Mouse (Mus musculus) CD4-positive, CD25-positive, alpha-beta regulatory T cell, adult 4 months (primary cell): Measurements from ENCODE around the gene Srp68. TPM values are rescaled to one million over a fixed set of nuclear protein-coding genes. Genes with fewer than 3 reads are reported as not detected.

Experiments
- ATAC-seq: one replicate; pipeline ENCODE4 v1.8.0; 2017
- polyA plus RNA-seq, 2 experiments: library from polyadenylated mRNA; unstranded; fragments of 100-300 nt; shearing (Covaris generic); gene quantifications; one replicate each; pipeline ENCODE4 v1.2.1; 2017

Srp68 gene
- polyA plus RNA-seq, 2 experiments from 2014 or later: 39.5 to 53.9 TPM

DNA sequence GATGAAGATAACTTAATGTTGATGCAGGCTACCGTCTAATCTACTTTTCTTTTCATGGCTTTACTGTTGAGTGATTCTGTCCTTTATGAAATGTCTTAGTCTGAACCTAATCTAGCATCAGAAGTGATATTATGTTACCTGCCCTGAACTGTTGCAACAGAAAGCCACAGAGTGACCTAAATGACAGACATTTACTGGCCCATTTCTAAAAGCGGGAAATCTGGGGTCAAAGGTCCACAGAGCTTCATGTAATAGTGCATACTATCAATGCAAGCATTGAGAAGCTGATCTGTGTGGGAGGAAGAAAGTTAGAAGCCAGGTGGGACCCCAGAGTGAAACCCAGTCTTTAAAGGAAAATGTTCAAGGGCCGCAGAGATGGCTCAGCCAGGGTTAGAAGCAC lies 70.9 kb downstream of the Srp68 start:
- no peak for ATAC-seq

DNA sequence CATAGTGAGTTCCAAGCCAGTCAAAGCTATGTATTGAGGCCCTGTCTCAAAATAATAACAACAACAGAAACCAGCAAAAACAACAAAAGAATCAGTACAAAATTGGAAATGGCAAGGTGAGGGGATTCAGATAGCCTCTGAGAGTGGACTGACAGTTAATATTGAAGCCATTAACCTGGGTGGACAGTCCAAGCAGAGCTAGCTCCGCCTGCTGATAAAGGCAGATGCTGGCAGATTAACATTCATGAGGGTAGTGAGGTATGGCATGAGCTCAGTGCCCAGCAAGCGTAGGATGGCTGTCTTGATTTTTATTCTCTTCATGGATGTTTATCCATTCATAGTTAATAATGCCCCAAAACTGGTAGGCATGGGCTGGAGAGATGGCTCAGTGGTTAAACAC lies 72.9 kb downstream of the Srp68 start:
- ATAC-seq: no peak

DNA sequence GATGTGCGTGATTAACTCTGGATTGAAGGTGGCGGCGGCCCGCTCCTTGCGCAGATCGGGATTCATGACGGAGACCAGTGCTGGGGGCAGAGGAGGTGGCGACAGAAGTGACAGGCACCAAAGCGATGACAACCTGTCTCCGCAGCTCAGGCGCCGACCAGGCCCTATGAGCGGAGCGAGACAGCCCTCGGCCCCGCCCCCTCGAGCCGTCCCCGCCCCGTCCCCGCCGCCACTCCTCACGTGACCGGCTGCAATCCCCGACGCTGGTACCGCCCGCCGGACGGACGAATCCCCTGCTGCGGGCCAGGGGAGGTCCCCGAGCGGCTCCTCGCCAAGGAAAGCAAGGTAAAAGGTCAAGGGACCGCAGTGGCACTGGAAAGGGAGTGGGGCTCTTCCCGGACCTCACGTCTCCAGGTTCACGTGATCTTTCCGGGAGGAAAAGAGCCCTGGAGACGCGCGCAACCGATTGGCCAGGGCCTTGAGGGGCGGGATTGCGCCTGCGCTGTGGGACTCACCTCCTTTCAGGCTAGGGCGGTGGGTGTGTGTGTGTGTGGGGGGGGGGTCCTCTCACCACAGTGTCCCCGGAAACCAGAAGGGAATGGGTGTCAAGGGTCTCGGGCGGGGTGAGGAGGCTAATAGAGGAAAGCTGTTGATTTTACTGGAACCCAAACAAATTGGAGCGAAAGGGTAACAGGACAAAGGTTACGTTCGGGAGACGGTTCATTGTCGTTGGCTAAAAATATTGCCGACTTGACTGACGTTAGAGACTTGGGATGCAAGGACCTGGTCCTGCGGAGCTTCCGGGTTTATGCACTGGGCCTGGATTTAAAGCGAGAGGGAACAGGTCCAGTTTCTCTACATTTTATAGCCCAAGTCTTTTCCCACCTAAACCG lies 75.1 kb downstream of the Srp68 start, which contains the start of the genes Ten1 and Acox1:
TSS of gene Ten1 (plus strand) at position 217 of the 893 bp plus-strand sequence.
TSS of gene Acox1 (minus strand) at position 407 of the 893 bp plus-strand sequence.
- peak; percentile 88 for ATAC-seq

DNA sequence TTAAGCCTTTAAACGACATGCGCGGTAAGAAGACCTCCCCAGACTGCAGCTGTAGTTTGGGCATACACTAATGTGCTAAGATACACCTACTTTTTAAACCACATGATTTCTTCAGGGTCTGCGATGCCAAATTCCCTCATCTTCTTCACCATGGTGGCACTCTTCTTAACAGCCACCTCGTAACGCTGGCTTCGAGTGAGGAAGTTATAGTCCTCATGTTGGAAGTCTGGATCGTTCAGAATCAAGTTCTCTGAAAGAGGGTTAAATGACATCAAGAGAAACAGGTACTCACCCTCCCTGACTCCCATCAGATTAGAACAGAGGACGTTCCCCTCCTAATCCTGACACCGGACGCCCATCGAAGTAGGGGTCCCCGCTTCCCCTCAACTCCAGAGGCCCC lies 75.9 kb downstream of the Srp68 start:
- peak; percentile 12 for ATAC-seq

DNA sequence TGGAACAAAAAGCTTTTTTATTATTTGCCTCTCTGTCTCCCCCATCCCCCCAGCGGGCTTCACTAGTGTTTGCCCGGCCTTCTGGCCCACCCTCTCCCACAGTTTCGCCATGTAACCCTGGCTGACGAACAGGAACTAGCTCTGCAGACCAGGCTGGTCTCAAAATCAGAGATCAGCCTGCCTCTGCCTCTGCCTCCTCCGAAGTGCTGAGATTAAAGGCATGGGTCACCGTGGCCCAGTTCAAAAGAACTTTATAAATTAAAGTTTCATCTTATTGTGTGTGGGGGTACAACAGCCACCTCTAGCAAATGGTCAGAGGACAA lies 76.5 kb downstream of the Srp68 start:
- no peak for ATAC-seq

DNA sequence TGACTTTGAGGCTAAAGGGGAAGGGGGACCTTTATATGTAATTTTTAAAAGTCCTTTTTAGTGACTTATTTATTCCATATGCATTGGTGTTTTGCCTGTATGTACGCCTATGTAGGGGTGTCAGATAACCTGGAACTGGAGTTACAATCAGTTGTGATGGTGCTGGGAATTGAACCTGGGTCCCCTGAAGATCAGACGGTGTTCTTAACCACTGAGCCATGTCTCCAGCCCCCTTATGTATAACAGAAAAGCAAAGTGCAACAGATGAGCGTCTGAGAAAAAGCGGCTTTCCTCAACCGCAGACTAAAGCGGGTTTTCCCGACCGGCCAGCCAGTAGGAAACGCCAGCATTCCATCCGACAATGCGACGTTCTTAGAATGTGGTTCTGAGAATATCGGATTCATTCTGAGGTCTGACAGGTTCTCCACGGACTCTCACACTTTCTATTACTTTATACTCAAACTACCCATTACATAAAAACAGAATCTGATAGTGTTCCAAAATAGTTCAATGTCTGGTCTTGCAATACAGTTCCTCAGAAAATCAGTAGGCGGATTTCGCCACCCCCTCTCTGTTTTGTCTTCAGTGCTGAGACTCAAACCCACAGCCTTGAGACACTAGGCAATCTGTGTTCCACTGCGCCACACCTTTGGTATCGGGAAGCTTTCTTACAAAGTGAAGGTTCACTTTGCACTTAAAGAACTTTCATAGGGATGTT lies 77.0 kb downstream of the Srp68 start:
- no peak for ATAC-seq

DNA sequence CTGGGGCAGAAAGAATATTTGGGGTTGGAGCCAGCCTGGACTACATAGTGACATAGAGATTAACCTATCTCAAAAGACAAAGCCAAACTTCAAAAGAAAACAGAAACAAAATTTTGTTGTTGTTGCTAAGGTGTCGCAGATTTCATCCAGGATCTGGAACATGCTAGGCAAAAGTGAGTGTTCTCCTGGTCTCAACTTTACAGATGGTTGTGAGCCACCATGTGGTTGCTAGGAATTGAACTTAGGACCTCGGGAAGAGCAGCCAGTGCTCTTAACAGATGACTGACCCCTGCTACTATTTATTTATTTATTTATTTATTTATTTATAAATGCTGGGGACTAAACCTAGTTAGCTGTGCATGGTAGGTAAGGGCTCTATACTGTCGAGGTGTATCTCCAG lies 77.7 kb downstream of the Srp68 start:
- no peak for ATAC-seq

DNA sequence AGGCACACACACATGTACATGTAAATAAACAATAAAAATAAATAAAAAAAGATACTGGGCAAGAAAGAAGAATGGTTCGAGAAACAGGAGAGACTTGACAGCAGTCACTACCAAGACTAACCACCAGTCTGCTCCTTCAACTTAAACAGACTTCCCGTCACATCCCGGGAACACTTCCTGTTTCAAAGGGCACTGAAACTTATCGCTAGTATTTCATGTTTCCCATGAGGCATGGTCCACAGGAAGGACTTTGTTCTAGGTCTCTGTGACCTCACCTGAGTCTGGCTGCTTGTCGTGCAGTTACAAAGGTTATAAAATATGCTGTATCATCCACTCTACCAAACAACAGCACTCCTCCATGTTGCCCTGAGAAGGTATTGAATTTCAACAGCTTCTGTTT lies 78.8 kb downstream of the Srp68 start:
- no peak for ATAC-seq

Other genes starting within 250 kb of the Srp68 start
- 1,000 to 10,000 TPM; 1,562 to 1,754 TPM for gene H3f3b, start 246.3 kb downstream of the Srp68 start, polyA plus RNA-seq
- gene Unk, start 243.9 kb downstream of the Srp68 start, polyA plus RNA-seq: 10 to 100 TPM; 10.4 to 16.1 TPM
- gene Unc13d, start 196.3 kb downstream of the Srp68 start, polyA plus RNA-seq: 100 to 1,000 TPM in 1 of 2 experiments, 10 to 100 TPM in 1; 73.8 to 138 TPM
- 100 to 1,000 TPM; 133 to 265 TPM for gene Wbp2, start 187.2 kb downstream of the Srp68 start, polyA plus RNA-seq
- not detected for gene Trim47, start 147.0 kb downstream of the Srp68 start, polyA plus RNA-seq
- 10 to 100 TPM; 14.4 to 17.9 TPM for gene Trim65, start 143.1 kb downstream of the Srp68 start, polyA plus RNA-seq
- 10 to 100 TPM; 22.7 to 25.5 TPM for gene Mrpl38, start 135.3 kb downstream of the Srp68 start, polyA plus RNA-seq
- 1 to 10 TPM; 2.8 to 5.2 TPM for gene Fbf1, start 106.1 kb downstream of the Srp68 start, polyA plus RNA-seq
- 10 to 100 TPM; 44.6 to 49.5 TPM for gene Ten1, start 75.4 kb downstream of the Srp68 start, polyA plus RNA-seq
- gene Acox1, start 75.2 kb downstream of the Srp68 start, polyA plus RNA-seq: 10 to 100 TPM; 16.9 to 24.2 TPM
- not detected for gene Evpl, start 36.1 kb downstream of the Srp68 start, polyA plus RNA-seq
- gene Galr2, start 6.7 kb upstream of the Srp68 start, polyA plus RNA-seq: not detected
- gene Exoc7, start 33.0 kb upstream of the Srp68 start, polyA plus RNA-seq: 100 to 1,000 TPM in 1 of 2 experiments, 10 to 100 TPM in 1; 98.4 to 123 TPM
- gene Foxj1, start 61.2 kb upstream of the Srp68 start, polyA plus RNA-seq: not detected
- gene Rnf157, start 138.8 kb upstream of the Srp68 start, polyA plus RNA-seq: 1 to 10 TPM; 8.4 to 8.8 TPM
- gene Ubald2, start 159.9 kb upstream of the Srp68 start, polyA plus RNA-seq: 10 to 100 TPM; 12.2 to 13.0 TPM
- gene Qrich2, start 192.0 kb upstream of the Srp68 start, polyA plus RNA-seq: not detected
- gene Prpsap1, start 220.0 kb upstream of the Srp68 start, polyA plus RNA-seq: 10 to 100 TPM; 32.9 to 39.6 TPM